Mouse (Mus musculus): Measurements from ENCODE around the gene Yipf3. TPM values are rescaled to one million over a fixed set of nuclear protein-coding genes. Genes with fewer than 3 reads are reported as not detected.

Gene Yipf3
- total RNA-seq, 2 experiments from 2014 or later, result 73.6 to 83.9 TPM

DNA sequence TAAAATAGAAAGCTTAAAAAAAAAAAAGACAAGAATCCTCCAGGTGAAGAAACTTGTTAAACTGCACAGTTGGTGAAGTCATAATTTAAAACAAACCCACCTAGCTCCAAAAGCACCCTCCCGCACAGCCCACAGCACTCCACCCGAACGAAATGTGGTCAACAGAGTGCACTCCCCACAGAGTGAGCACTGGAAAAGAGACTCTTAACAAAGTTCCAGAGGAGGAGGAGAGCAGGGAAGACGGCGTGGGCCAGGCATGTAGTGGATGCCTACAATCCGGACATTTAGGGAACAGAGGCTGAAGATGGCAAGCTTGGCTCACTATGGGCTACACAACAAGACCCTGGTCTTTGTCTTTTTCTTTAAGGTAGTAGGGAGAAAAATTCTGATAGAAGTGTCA, 27.2 kb downstream of the Yipf3 start:
- intact Hi-C loops (cut with DNase I), result no loop called here
- DNase-seq (ENCODE audit: extremely low spot score in 1 of 2, low spot score in 2 of 2), result no peak

DNA sequence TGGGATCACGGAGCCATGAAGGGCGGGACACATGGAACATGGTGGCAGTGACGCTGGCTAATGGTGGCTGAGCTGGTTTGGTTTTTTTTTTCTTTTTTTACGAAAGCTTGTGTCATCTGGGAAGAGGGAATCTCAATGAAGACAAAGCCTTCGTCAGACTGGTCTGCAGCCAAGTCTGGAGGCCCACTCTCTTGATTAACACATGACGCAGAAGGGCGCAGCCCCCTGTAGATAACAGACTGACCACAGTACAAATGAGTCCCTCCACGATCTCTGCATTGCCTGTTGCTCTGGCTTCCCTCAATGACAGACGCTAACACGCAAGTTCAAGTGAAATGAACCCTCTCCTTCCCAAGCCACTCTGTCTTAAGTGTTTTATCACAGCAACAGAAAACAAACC, 27.6 kb downstream of the Yipf3 start:
- intact Hi-C loops (cut with DNase I), result no loop called here
- DNase-seq (ENCODE audit: extremely low spot score in 1 of 2, low spot score in 2 of 2), result no peak

DNA sequence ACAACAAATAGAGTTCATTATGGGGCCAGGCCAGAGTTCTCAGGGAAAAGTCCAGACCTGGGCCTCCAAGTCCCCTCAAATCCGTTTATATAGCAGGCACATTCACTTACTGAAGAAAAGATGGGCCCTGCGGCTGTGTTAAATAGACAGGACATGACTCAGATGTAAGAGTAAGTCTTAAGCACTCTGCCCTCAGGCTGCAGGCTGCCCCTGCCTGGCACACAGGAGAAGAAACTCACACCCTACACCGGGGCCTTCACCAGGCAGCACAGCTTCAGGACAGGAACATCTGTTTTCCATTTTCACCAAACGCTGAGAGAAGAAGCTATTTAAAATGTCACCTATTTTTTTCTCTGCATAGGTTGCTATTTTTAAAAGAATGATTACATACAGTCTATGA, 29.7 kb downstream of the Yipf3 start:
- intact Hi-C loops (cut with DNase I), result no loop called here

DNA sequence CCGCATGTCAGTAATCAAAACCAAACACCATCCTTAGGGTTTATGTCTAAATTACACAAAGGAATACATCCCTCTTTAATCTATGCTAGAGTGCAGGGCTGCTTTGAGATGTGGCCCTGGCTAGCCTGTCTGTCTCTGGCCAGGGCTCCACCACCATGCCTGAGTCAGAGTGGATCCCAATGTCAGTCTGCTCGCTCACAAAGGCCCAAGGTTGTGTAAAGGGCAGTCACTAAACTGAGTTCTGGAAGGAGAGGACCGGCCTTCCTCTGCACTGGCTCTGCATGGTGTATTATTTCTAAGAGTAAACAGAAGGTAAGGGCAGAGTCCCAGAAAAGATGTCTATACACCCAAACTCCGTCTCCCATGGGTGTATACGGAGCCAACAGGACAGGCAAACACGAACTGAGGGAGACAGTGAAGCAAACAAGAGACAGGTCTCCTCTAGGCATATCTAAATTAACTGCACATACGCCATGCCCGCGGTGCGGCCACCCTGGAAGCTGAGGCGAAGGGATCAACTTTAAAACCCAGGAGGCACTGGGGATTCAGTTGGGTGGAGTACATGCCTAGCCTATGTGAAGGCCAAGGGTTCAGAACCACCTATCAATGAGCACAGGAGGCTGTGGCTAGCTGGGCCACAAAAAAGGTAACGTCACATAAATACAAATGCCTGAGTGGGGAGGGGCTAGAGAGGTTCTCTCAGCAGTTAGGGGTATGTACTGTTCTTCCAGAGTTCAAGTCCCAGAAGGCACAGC, 30.3 kb downstream of the Yipf3 start:
- no peak for DNase-seq (ENCODE audit: extremely low spot score in 1 of 2, low spot score in 2 of 2)
- intact Hi-C loops (cut with DNase I), result no loop called here

More for the DNA sequence above, 29.7 kb downstream of the Yipf3 start:
- DNase-seq (ENCODE audit: extremely low spot score in 1 of 2, low spot score in 2 of 2), result no peak

DNA sequence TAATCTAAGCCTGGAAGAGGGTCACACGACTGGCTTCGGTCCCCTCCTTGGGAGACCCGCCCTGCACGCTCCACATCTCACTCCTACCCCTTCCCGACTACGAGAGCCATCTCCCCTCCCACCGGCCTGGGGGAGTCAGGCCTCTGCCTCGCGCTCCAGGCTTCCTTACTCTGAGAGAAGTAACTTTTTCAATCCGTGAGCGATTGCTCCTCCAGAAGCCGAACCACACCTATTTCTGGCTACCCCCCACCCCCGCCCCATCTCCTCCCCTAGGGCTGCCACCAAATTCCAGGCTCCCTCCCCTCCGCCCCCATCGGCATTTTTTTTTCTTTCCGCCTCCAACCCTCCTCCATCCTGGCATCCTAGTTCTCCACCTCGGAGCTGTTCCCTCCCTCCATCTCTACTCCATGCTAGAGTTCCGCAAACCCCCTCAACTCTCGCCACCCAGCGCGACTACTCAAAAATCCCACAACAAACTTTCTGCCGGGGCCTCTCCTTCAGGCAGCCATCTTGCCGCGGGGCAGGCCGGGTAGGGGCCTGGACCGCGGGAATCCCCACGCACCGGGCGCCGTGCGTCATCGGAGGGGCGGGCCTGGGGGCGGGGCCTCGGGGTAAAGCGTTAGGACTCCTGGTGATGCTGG, 34.7 kb downstream of the Yipf3 start, which contains the start of gene Tjap1:
TSS of gene Tjap1 (minus strand) at position 544 of the 641 bp plus-strand sequence.
- intact Hi-C loops (cut with DNase I), result no loop called here

DNA sequence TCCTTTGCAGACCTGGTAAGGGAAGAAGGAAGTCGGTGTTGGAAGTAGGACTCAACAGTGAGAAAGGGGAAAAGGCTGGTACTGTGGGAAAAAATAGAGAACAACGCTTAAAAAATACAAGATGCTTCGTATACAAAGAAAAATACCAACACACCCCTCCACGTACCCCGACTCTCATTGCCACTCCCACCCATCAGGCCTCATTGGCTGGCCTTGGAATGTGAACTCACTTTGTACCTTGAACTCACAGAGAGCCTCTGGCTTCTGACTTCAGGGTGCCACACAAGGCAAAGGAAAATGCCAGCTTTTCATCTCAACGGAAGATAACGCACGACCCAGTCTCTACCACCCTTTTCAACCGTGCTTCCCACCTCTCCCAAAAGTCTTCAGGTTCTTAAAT, 35.3 kb downstream of the Yipf3 start:
- intact Hi-C loops (cut with DNase I), result no loop called here
- no peak for DNase-seq (ENCODE audit: extremely low spot score in 1 of 2, low spot score in 2 of 2)

More for the DNA sequence above, 34.7 kb downstream of the Yipf3 start, which contains the start of gene Tjap1:
- DNase-seq (ENCODE audit: extremely low spot score in 1 of 2, low spot score in 2 of 2), result peak; percentile 71 to 93

DNA sequence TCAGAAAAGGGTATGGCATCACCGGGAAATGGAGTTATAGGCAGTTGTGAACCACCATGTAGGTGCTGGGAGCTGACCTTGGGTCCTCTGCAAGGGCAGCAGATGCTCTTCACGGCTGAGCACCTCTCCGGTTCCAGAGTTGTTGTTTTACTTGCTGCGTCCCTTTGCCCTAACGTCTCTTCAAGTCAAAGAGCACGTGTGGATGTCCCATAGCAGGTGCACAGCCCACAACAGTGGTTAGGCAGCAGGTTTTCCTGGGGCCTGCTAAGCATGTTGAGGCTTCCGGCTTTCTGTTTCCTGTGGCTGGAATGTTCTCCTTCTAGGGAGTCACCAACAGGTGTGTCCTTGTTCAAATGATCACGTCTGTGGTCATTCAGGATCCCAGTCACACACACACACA, 36.0 kb downstream of the Yipf3 start:
- intact Hi-C loops (cut with DNase I), result no loop called here
- no peak for DNase-seq (ENCODE audit: extremely low spot score in 1 of 2, low spot score in 2 of 2)

DNA sequence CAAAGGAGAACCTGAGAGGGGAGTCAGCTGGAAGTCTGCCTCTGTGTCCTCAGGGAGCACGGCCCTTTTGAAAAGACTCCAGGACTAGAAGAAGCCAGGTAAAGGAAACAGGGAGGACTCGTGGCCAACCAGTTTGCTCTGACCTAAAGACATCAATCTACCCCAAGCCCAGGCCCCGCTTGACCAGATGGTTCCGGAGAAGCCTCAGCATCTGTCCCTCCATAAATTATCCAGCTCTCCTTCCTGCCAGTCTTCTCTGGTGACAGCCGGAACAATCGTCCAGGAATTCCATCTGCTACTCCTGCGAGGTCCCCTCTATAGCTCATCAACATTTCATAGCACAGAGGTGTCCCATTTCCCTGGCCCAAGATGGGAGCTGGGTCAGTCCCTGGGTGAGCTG, 36.8 kb downstream of the Yipf3 start:
- DNase-seq (ENCODE audit: extremely low spot score in 1 of 2, low spot score in 2 of 2), result no peak
- intact Hi-C loops (cut with DNase I), result no loop called here

DNA sequence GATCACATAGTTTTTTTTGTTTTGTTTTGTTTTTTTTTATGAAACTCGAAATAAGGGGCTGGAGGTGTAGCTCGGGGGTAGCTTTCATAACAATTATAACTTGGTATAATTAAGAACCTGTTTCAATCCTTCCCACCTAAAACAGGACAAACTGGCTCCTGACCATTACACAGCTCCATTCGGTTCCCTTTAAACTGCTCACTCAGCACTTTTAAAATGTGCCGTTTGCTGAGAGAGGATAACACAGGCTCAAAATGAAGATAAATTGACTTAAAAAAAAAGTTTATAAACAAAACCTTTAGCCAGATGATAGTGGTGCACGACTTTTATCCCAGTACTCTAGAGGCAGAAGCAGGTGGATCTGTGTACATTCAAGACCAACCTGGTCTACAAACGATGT, 37.5 kb downstream of the Yipf3 start:
- intact Hi-C loops (cut with DNase I), result no loop called here
- no peak for DNase-seq (ENCODE audit: extremely low spot score in 1 of 2, low spot score in 2 of 2)

DNA sequence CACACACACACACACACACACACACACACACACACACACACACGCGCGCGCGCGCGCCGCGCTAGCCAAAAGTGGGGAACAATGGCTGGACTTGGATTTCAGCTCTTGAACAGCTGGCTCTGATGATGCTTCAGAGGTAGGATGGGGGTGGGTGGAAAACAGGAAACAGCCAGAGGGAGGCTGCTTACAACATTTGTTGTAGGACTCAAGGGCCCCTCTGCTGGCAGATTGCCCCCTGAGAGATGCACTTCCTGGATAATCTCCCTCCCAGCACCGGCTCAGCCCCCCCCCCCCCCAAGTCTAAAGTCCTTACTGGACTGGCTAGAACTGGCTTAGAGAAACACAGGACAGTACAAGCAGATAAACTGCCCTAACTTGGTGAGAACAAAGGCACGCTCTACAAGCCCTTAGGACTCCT, 39.8 kb downstream of the Yipf3 start:
- peak in 1 of 2 experiments; percentile 88 for DNase-seq (ENCODE audit: extremely low spot score in 1 of 2, low spot score in 2 of 2)
- intact Hi-C loops (cut with DNase I), result no loop called here

DNA sequence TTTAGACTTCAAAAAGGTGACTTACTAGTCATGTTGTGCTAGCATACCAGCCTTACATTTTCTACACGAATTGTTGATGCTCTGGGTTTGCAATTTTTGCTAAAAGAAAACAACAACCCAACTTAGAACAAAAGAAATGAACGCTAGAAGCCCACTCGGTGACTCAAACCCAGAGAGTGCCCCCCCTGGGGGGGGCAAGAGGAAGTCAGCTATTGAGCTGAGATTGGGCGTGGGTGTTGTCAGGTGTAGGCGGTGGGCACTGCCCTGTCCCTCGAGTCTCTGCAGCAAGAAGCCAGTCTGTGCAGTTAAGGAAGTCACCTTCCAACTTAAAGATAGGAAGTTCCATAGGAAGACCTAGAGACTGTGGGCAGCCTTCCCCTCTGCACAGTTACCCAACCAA, 48.7 kb downstream of the Yipf3 start:
- no peak for DNase-seq (ENCODE audit: extremely low spot score in 1 of 2, low spot score in 2 of 2)
- intact Hi-C loops (cut with DNase I), result loop anchor here (5.0 kb wide), 1 partner anchor 34 kb away; no protein-coding TSS in a partner anchor

DNA sequence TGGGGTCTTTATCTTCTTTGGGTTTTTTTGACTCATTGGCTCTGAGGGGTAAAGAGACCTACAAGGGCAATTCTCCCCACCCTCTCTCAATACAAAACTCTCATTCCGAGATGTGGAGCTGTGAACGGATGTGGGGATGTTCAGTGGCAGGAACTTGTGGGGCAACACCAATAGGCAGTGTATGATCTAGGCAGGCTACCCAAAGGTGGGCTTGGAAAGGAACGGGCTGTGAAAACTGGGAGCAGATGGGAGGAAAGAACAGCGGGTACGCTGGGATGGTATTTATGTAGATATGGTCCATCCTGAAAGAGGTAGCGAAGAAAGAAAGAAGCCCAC, 49.1 kb downstream of the Yipf3 start:
- intact Hi-C loops (cut with DNase I), result loop anchor here (5.0 kb wide), 1 partner anchor 35 kb away; no protein-coding TSS in a partner anchor
- no peak for DNase-seq (ENCODE audit: extremely low spot score in 1 of 2, low spot score in 2 of 2)

DNA sequence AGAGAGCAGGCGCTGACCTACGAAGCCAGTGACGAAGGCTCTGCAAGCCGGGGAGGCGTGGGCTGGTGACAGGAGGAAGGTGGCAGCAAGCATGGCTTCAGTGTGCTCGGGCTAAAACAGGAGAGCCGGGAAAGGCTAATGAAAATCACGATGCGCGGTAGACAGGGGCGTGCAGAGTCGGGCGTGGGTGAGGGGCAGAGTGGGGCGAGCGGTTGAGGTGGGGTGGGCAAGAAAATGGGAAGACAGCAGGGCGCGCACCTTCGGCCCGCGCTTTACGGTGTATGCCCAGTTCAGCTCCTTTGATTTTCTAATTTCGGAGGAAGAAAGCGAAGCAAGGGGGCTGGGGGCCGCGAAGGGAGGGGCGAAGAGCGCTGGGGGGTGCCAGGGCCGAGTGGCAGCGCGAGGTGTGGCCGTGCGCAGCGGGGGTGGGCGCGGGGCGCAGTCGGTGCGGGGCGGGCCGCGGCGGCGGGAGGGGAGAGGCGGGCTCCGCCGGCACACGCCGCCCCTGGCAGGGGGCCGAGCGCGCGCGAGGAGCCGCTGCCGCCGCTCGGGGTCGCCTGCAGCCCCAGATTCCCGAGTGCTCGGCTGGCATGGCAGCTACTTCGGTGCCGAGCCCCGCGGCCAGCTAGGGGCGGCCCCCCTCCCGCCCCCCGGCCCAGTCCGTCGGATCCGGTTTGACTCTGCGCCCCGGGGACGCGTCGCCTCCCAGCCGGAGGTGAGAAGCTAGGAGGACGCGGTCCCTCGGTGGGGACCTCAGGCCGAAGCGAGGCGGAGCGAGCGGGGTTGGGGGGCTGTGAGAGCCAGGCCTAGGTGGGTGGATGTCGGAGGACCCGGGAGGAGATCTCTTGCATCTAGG, 49.7 kb downstream of the Yipf3 start, which contains the start of gene Dlk2:
TSS of gene Dlk2 (plus strand) at position 58 of the 856 bp plus-strand sequence.
- intact Hi-C loops (cut with DNase I), result loop anchor here (5.0 kb wide), 1 partner anchor 35 kb away; no protein-coding TSS in a partner anchor
- peak; percentile 31 to 79 for DNase-seq (ENCODE audit: extremely low spot score in 1 of 2, low spot score in 2 of 2)

DNA sequence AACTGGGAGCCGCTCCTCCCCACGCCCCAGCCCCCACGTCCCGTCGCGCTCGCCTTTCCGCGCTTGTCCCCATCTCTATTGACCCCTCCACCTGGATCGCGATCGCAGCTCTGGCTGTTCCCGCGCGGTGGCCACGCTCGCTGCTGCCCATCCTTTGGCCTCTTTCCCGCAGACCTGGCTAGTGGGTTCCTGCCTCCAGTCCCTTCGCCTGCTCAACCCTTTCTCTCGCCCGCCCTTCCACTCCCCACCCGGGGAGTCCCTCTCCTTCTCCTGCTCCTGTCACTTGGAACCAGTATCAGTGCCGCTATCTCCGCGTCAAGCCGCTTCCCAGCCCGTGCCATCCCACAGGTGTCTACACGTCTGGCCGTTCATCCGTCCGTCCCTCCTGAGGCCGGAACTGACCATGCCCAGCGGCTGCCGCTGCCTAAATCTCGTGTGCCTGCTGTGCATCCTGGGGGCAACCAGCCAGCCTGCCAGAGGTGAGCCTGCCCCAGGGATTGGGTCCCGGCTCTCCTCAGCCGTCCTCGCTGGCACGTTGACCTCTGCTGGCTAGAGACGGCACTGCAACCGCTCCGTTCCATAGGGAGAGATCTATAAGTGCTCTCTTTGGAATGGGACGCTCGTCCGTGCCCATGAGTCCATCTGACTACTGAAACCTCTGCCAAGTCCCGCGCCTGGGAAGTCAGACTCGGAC, 50.5 kb downstream of the Yipf3 start:
- DNase-seq (ENCODE audit: extremely low spot score in 1 of 2, low spot score in 2 of 2), result peak; percentile 77 to 89
- intact Hi-C loops (cut with DNase I), result loop anchor here (5.0 kb wide), 1 partner anchor 36 kb away; no protein-coding TSS in a partner anchor

DNA sequence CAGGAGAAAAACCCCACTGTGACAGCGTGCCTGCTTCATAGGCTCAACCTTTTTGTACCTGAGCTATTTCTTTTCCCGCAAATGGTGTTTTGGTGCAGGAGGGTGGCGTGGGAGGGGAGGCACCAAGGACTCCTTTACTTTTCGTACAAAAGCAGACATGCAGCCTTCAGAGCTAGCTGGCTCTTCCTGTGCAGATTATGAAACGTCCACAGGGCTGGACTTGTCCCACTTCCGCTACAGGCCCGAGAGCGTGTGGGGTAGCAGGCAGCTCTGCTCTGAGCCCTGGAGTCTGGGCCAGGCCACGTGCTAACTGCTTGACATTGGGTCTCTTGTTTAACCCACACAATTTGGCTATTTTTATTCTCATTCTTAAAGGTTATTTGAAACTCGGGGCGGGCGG, 54.0 kb downstream of the Yipf3 start:
- intact Hi-C loops (cut with DNase I), result no loop called here
- no peak for DNase-seq (ENCODE audit: extremely low spot score in 1 of 2, low spot score in 2 of 2)

All from left cerebral cortex, postnatal 10 days (tissue).